Mouse (Mus musculus) stomach, postnatal 0 days (tissue): Measurements from ENCODE around the gene Ugt2b35. TPM values are rescaled to one million over a fixed set of nuclear protein-coding genes. Genes with fewer than 3 reads are reported as not detected.

ENCODE experiments used
- ATAC-seq: fragments of 200-750 bp; cut with Nextera tagmentation; 2 replicates; pipeline ENCODE4 v1.8.0; 2017; ENCODE audit not compliant: low FRiP score, low TSS enrichment
- DNase-seq: peaks from one replicate; pipeline ENCODE4 v3.0.0-alpha.2; 2016; ENCODE audit warnings: low spot score
- H3K27ac ChIP-seq: fragments of 300-500 bp; sonication (generic); replicated peaks from 2 replicates; pipeline ENCODE4 v1.5.1; 2014; ENCODE audit warnings: mild to moderate bottlenecking, control low read depth
- H3K27me3 ChIP-seq: fragments of 300-500 bp; sonication (generic); 2 replicates; pipeline ENCODE4 v1.6.1; 2014; ENCODE audit warnings: low read length; ENCODE audit not compliant: control insufficient read depth, insufficient read depth
- H3K36me3 ChIP-seq: fragments of 300-500 bp; sonication (generic); 2 replicates; pipeline ENCODE4 v1.6.1; 2014; ENCODE audit warnings: low read length, mixed read lengths; ENCODE audit not compliant: control insufficient read depth, insufficient read depth
- H3K4me1 ChIP-seq: fragments of 300-500 bp; sonication (generic); replicated peaks from 2 replicates; pipeline ENCODE4 v1.6.1; 2014; ENCODE audit warnings: antibody characterized with exemption; ENCODE audit not compliant: control insufficient read depth, insufficient read depth
- H3K4me2 ChIP-seq: fragments of 300-500 bp; sonication (generic); replicated peaks from 2 replicates; pipeline ENCODE4 v1.6.1; 2014; ENCODE audit warnings: low read depth, mild to moderate bottlenecking, control low read depth, moderate library complexity
- H3K4me3 ChIP-seq: fragments of 300-500 bp; sonication (generic); 2 replicates; pipeline ENCODE4 v1.5.1; 2014; ENCODE audit warnings: low read depth, low read length, control low read depth
- H3K9ac ChIP-seq: fragments of 300-500 bp; sonication (generic); 2 replicates; pipeline ENCODE4 v1.6.1; 2014; ENCODE audit warnings: mild to moderate bottlenecking, low read length, control low read depth, mixed read lengths
- H3K9me3 ChIP-seq: fragments of 300-500 bp; sonication (generic); 2 replicates; pipeline ENCODE4 v1.6.1; 2016; ENCODE audit warnings: low read length; ENCODE audit not compliant: control insufficient read depth
- CTCF ChIP-seq: IDR thresholded peaks from 2 replicates; pipeline ENCODE4 v1.5.1; 2016; ENCODE audit warnings: antibody characterized with exemption, low read depth, mild to moderate bottlenecking, moderate library complexity
- EP300 ChIP-seq: optimal IDR thresholded peaks from 2 replicates; pipeline ENCODE3; 2016; ENCODE audit warnings: antibody characterized with exemption
- WGBS: fragments of 180-500 bp; shearing (Covaris S2); extraction: QIAGEN DNeasy Blood & Tissue Kit; methylation state at CpG from one replicate; pipeline ENCODE4 v1.1.7; 2014; 5-methylcytosine and 5-hydroxymethylcytosine counted together
- polyA plus RNA-seq: library from polyadenylated mRNA; unstranded; fragments of >200 nt; fragmentation: Nextera tagmentation; extraction: Ambion mirVana; gene quantifications from 2 replicates; pipeline ENCODE4 v1.2.1, GENCODE M21; 2015

Gene Ugt2b35
- polyA plus RNA-seq, 1 experiment from 2014 or later = 0.55 TPM

DNA sequence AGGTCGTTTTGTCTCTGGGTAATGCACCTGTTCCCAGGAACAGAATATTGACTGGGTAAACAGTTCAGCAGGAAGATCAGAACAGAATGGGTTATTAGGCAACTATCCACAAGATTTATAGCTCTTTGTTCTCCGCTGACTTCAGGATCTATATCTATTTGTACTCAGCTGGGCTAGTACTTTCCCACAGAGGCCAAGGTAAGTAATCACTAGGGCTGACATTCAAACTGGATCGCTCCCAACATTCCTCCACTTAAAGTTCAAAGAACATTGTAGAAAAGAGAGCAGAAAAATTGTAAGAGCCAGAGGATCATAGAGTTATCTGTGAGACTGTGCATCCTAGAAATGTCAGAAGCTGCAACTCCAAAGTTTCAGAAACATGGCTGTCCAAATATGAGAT is 14.8 kb downstream of the Ugt2b35 start:
- H3K4me1 ChIP-seq = no peaks in the 10 kb centered on the region
- DNase-seq (no peak), ATAC-seq (no peak)
- H3K27me3 ChIP-seq = no peaks in the 10 kb centered on the region
- H3K4me3 ChIP-seq = no peak overlapping the region
- no peak for TF ChIP-seq EP300
- H3K27ac ChIP-seq = no peak overlapping the region
- H3K9me3 ChIP-seq = no peaks in the 10 kb centered on the region
- no peak overlapping the region for H3K4me2 ChIP-seq
- H3K36me3 ChIP-seq = no peaks in the 10 kb centered on the region
- WGBS = 48% methylated on average over 3 of the region's 3 CpGs
- H3K9ac ChIP-seq = no peak overlapping the region

DNA sequence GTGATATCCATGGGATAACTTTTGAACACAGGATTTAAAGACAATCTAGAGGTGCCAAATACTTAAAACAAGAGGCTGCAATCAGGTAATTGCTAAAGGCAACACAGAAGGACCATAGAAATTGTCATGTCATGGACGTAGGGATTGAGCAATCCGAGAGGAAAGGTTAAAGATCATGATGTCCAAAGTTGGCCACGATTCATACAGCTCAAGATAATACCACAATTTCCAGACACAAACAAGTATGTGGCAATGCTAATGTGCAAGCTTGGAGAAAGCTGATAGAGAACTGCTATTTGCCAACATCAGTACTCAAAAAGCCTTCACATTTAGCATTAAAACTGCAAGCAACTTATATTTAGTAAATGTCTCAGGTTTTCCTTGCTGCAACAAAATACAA is 26.7 kb downstream of the Ugt2b35 start:
- TF ChIP-seq EP300 = no peak
- TF ChIP-seq CTCF = no peak
- Histone ChIP-seq H3K9ac (no peak overlapping the region), H3K27ac (no peak overlapping the region), H3K4me2 (no peak overlapping the region), H3K4me1 (no peaks in the 10 kb centered on the region), H3K27me3 (no peaks in the 10 kb centered on the region), H3K4me3 (no peak overlapping the region), H3K9me3 (no peaks in the 10 kb centered on the region), H3K36me3 (no peaks in the 10 kb centered on the region)
- ATAC-seq (no peak), DNase-seq (no peak)
- 63% methylated on average over 3 of the region's 3 CpGs for WGBS

DNA sequence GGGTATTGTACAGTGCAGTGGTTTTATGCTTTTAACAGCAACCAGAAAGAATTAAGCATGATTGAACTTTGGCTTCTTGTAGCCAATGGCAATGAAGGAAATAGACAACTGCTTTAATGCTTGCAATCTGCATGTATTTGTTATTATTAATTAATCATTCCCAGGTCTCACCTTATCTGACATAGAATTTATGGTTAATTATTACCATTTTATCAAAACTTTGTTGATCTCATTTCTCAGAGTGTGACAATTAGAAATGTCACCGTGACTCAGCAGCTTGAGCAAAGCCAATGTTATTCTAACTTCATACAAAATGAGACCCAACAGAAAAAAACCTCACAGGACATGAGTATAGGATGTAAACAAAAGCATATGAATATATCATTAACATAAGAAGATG is 30.0 kb downstream of the Ugt2b35 start:
- Histone ChIP-seq H3K36me3 (no peaks in the 10 kb centered on the region), H3K27ac (no peak overlapping the region), H3K4me3 (no peak overlapping the region), H3K4me1 (no peaks in the 10 kb centered on the region), H3K27me3 (no peaks in the 10 kb centered on the region), H3K9ac (no peak overlapping the region), H3K9me3 (no peaks in the 10 kb centered on the region), H3K4me2 (no peak overlapping the region)
- 84% methylated on average over 1 of the region's 1 CpGs for WGBS
- no peak for TF ChIP-seq EP300
- no peak for TF ChIP-seq CTCF
- ATAC-seq = no peak; the same call in 1 of the 2 replicates
- no peak for DNase-seq

Other genes starting within 250 kb of the Ugt2b35 start
- gene Ythdc1, start 196.6 kb upstream of the Ugt2b35 start, polyA plus RNA-seq = 17.8 and 18.4 TPM in 2 replicates
- 64.1 and 68.1 TPM in 2 replicates for gene Ugt2b34, start 93.9 kb upstream of the Ugt2b35 start, polyA plus RNA-seq
- gene Ugt2b1, start 74.3 kb upstream of the Ugt2b35 start, polyA plus RNA-seq = not detected in 2 replicates
- gene Ugt2b36, start 91.7 kb downstream of the Ugt2b35 start, polyA plus RNA-seq = 0.16 and 0.17 TPM in 2 replicates
- gene Ugt2b5, start 139.5 kb downstream of the Ugt2b35 start, polyA plus RNA-seq = 0.19 and 0.24 TPM in 2 replicates